ENCODE assay signal across 9 mouse cellular contexts in genomic region chr8:71543755-71544154, GRCm38 (mm10). TPM values are rescaled to one million over a fixed set of nuclear protein-coding genes. Genes with fewer than 3 reads are reported as not detected.
DNase-seq lines count a peak whose midpoint lies in the region; ATAC-seq and TF ChIP-seq lines count a peak whose summit lies in the region.
"Had no signal": no experiment of that assay in that cellular context is flagged by ENCODE, and none has a peak within 500 bp of the region (broad histone marks: within the 10 kb centered on the region; RNA-seq: fewer than 3 reads in every experiment).

No protein-coding gene starts in this region.

- no peaks in the 10 kb centered on the region for H3K36me3 ChIP-seq in heart, adult 2 months (ENCODE audit: control insufficient read depth, insufficient read depth, low read length)
- H3K36me3 ChIP-seq in ES-E14 (ENCODE audit: control insufficient read depth, insufficient read depth, low read length, poor library complexity, severe bottlenecking), result peaks cover 16% of the 10 kb centered on the region; the same call in 1 of the 2 replicates
- H3K36me3 ChIP-seq in hindbrain, embryonic 11.5 days (ENCODE audit: control insufficient read depth, insufficient read depth, low read length), result 0 out of 2 replicates have a peak, but pooled peaks cover 6% of the 10 kb centered on the region
- H3K36me3 ChIP-seq in midbrain, embryonic 11.5 days (ENCODE audit: control insufficient read depth, insufficient read depth, low read length), result peaks cover 3% of the 10 kb centered on the region; the same call in 1 of the 2 replicates

- TF ChIP-seq POLR2A in heart, adult 2 months (IDR thresholded peaks at IDR 0.05; ENCODE audit: insufficient read depth, low read depth, low read length), result no peak

- peak overlapping the region; percentile 88 for H3K4me2 ChIP-seq in hindbrain, embryonic 11.5 days (replicated peaks; ENCODE audit: low read depth, low read length)
- peak overlapping the region; percentile 58 for H3K4me2 ChIP-seq in midbrain, embryonic 11.5 days

- no peak overlapping the region for H3K27ac ChIP-seq in heart, adult 2 months
- no peak overlapping the region for H3K27ac ChIP-seq in ES-E14 (ENCODE audit: insufficient read depth, low read depth, low read length, poor library complexity, severe bottlenecking)
- H3K27ac ChIP-seq in hindbrain, embryonic 11.5 days (ENCODE audit: low read depth, low read length), result no peak overlapping the region
- no peak overlapping the region for H3K27ac ChIP-seq in midbrain, embryonic 11.5 days (ENCODE audit: low read depth, low read length)

- ATAC-seq in hindbrain, embryonic 11.5 days (ENCODE audit: low FRiP score), result no peak
- ATAC-seq in midbrain, embryonic 11.5 days (ENCODE audit: low FRiP score), result no peak

- peaks cover 4% of the 10 kb centered on the region for H3K4me1 ChIP-seq in heart, adult 2 months (ENCODE audit: control insufficient read depth, insufficient read depth, low read length)
- H3K4me1 ChIP-seq in ES-E14 (ENCODE audit: control insufficient read depth in 2 of 2, insufficient read depth in 2 of 2, low read length in 2 of 2, poor library complexity in 1 of 2), result peaks cover 2 to 3% of the 10 kb centered on the region in 2 experiments; a peak in 1 of 4 replicates
- 0 out of 2 replicates have a peak, but pooled peaks cover 2% of the 10 kb centered on the region for H3K4me1 ChIP-seq in hindbrain, embryonic 11.5 days (replicated peaks; ENCODE audit: control insufficient read depth, insufficient read depth, low read length)
- peaks cover 3% of the 10 kb centered on the region; the same call in 1 of the 2 replicates for H3K4me1 ChIP-seq in midbrain, embryonic 11.5 days (ENCODE audit: control insufficient read depth, insufficient read depth, low read length)

- WGBS in heart, adult 2 months, result 82% methylated on average over 9 of the region's 9 CpGs
- WGBS in hindbrain, embryonic 11.5 days, result 94% methylated on average over 9 of the region's 9 CpGs
- WGBS in midbrain, embryonic 11.5 days, result 94% methylated on average over 9 of the region's 9 CpGs

- no peaks in the 10 kb centered on the region for H3K9me3 ChIP-seq in ES-E14 (ENCODE audit: control insufficient read depth, insufficient read depth, low read depth, low read length)
- H3K9me3 ChIP-seq in hindbrain, embryonic 11.5 days (ENCODE audit: control insufficient read depth, low read length), result no peaks in the 10 kb centered on the region
- H3K9me3 ChIP-seq in midbrain, embryonic 11.5 days (ENCODE audit: control insufficient read depth, low read length), result no peaks in the 10 kb centered on the region

- H3K79me2 ChIP-seq in heart, adult 2 months (replicated peaks; ENCODE audit: control insufficient read depth, insufficient read depth, low read length), result no peaks in the 10 kb centered on the region

- TF ChIP-seq EP300 in heart, adult 2 months (IDR thresholded peaks at IDR 0.05; ENCODE audit: insufficient read depth, low read depth, low read length), result no peak

- H3K4me3 ChIP-seq in heart, adult 2 months, result peak overlapping the region; percentile 85
- H3K4me3 ChIP-seq in ES-E14 (ENCODE audit: insufficient read depth in 1 of 2, low read depth in 1 of 2, low read length in 2 of 2, poor library complexity in 1 of 2, severe bottlenecking in 1 of 2), result peak overlapping the region; percentile 80 to 90; a peak in 3 of 4 replicates
- peak overlapping the region; percentile 71; the same call in 1 of the 2 replicates for H3K4me3 ChIP-seq in hindbrain, embryonic 11.5 days (ENCODE audit: low read depth, low read length)
- no peak overlapping the region; the same call in 1 of the 2 replicates for H3K4me3 ChIP-seq in midbrain, embryonic 11.5 days (ENCODE audit: low read depth, low read length)

- H3K9ac ChIP-seq in heart, adult 2 months (ENCODE audit: low read depth, low read length), result no peak overlapping the region
- H3K9ac ChIP-seq in ES-E14 (ENCODE audit: insufficient read depth, low read depth, low read length, poor library complexity, severe bottlenecking), result peak overlapping the region; percentile 74
- no peak overlapping the region; the same call in 1 of the 2 replicates for H3K9ac ChIP-seq in hindbrain, embryonic 11.5 days (ENCODE audit: low read depth, low read length)
- H3K9ac ChIP-seq in midbrain, embryonic 11.5 days (ENCODE audit: low read length), result no peak overlapping the region

- intact Hi-C loops in heart, adult 2 months (cut with DNase I), result no loop called here

- TF ChIP-seq CTCF in heart, adult 2 months (IDR thresholded peaks at IDR 0.05), result no peak

- no peak for DNase-seq in heart, adult 2 months
- no peak for DNase-seq in heart, adult 8-10 months (ENCODE audit: low spot score)
- DNase-seq in ES-E14 (ENCODE audit: low read depth, low spot score) (no peak), adipocyte (ENCODE audit: low spot score) (no peak)
- DNase-seq in hindbrain, embryonic 11.5 days (ENCODE audit: low spot score), result no peak
- DNase-seq in midbrain, embryonic 11.5 days (ENCODE audit: low spot score, missing footprints), result no peak
- DNase-seq in thymus, adult 18-20 months, result no peak
- DNase-seq in spleen, adult 12 weeks (ENCODE audit: low spot score), result no peak
- DNase-seq: cerebellum, postnatal 10 days had no signal

- in situ Hi-C loops in ES-E14 (cut with MboI; ENCODE audit: low sequenced_read_pairs in 2 of 2, unreplicated experiment in 2 of 2), result no loop called here

- no peaks in the 10 kb centered on the region for H3K27me3 ChIP-seq in heart, adult 2 months (ENCODE audit: control insufficient read depth, insufficient read depth, low read length)
- H3K27me3 ChIP-seq in hindbrain, embryonic 11.5 days (ENCODE audit: control insufficient read depth, insufficient read depth, low read length), result no peaks in the 10 kb centered on the region
- no peaks in the 10 kb centered on the region for H3K27me3 ChIP-seq in midbrain, embryonic 11.5 days (ENCODE audit: control insufficient read depth, insufficient read depth, low read length)

TF ChIP-seq in ES-E14, 5 proteins besides CTCF, POLR2A, EP300 and RAD21:
- TF ChIP-seq CHD2 (IDR thresholded peaks at IDR 0.05; ENCODE audit: low read depth, low read length) (no peak), ZC3H11A (IDR thresholded peaks at IDR 0.05; ENCODE audit: borderline replicate concordance, low read depth, low read length) (no peak), HCFC1 (IDR thresholded peaks at IDR 0.05; ENCODE audit: borderline replicate concordance, insufficient read depth, low read length) (no peak), ZNF384 (IDR thresholded peaks at IDR 0.05; ENCODE audit: low read depth, low read length) (no peak), MAFK (IDR thresholded peaks at IDR 0.05; ENCODE audit: insufficient read depth, low read depth, low read length) (no peak)
TF ChIP-seq in ES-E14: peak in this region for 0.

RNA-seq across cellular contexts. Expression of gene Mvb12a, which starts 1.0 kb away (rescaled TPM):
- 10 to 100 TPM; 27.0 to 29.7 TPM for total RNA-seq in heart, adult 2 months (2021)
- polyA plus RNA-seq in heart, adult 2 months (2012; rRNA removed), result 51.6 and 53.7 TPM in 2 replicates
- total RNA-seq in heart, adult 8-10 months (2022), result 10 to 100 TPM; 28.8 to 31.5 (median 29.1) TPM
- total RNA-seq in ES-E14 (2012; rRNA removed), result 50.4 and 58.8 TPM in 2 replicates
- 54.3 and 61.1 TPM in 2 replicates for polyA plus RNA-seq in hindbrain, embryonic 11.5 days (2014; fragmentation: Nextera tagmentation; extraction: Ambion mirVana)
- polyA plus RNA-seq in midbrain, embryonic 11.5 days (2014; fragmentation: Nextera tagmentation; extraction: Ambion mirVana), result 50.7 and 51.0 TPM in 2 replicates

RNA-seq across cellular contexts. Expression of gene Bst2, which starts 6.5 kb away (rescaled TPM):
- total RNA-seq in heart, adult 2 months (2021), result 10 to 100 TPM; 17.4 to 18.1 TPM
- polyA plus RNA-seq in heart, adult 2 months (2012; rRNA removed), result 69.8 and 85.9 TPM in 2 replicates
- 10 to 100 TPM; 13.5 to 18.7 (median 14.2) TPM for total RNA-seq in heart, adult 8-10 months (2022)
- total RNA-seq in ES-E14 (2012; rRNA removed), result 135 and 207 TPM in 2 replicates
- polyA plus RNA-seq in hindbrain, embryonic 11.5 days (2014; fragmentation: Nextera tagmentation; extraction: Ambion mirVana), result 2.2 and 5.7 TPM in 2 replicates
- polyA plus RNA-seq in midbrain, embryonic 11.5 days (2014; fragmentation: Nextera tagmentation; extraction: Ambion mirVana), result 5.0 and 6.1 TPM in 2 replicates

RNA-seq across cellular contexts. Expression of gene Tmem221, which starts 14.9 kb away (rescaled TPM):
- under 1 TPM in 1 of 2 experiments, not detected in 1; 0.16 TPM for total RNA-seq in heart, adult 2 months (2021)
- polyA plus RNA-seq in heart, adult 2 months (2012; rRNA removed), result 0.29 and 0.51 TPM in 2 replicates
- total RNA-seq in heart, adult 8-10 months (2022), result under 1 TPM in 2 of 4 experiments, not detected in 2; 0.16 to 0.25 TPM
- total RNA-seq in ES-E14 (2012; rRNA removed), result 0.18 and 0.58 TPM in 2 replicates
- polyA plus RNA-seq in hindbrain, embryonic 11.5 days (2014; fragmentation: Nextera tagmentation; extraction: Ambion mirVana), result 0.28 and 0.47 TPM in 2 replicates
- polyA plus RNA-seq in midbrain, embryonic 11.5 days (2014; fragmentation: Nextera tagmentation; extraction: Ambion mirVana), result 0.12 and 0.14 TPM in 2 replicates

RNA-seq across cellular contexts. Expression of gene Ccdc194, which starts 18.2 kb away (rescaled TPM):
- total RNA-seq in heart, adult 2 months (2021), result not detected
- 0.10 and 0.23 TPM in 2 replicates for polyA plus RNA-seq in heart, adult 2 months (2012; rRNA removed)
- not detected for total RNA-seq in heart, adult 8-10 months (2022)
- 2.4 and 2.6 TPM in 2 replicates for total RNA-seq in ES-E14 (2012; rRNA removed)
- 0.51 and 0.71 TPM in 2 replicates for polyA plus RNA-seq in hindbrain, embryonic 11.5 days (2014; fragmentation: Nextera tagmentation; extraction: Ambion mirVana)
- polyA plus RNA-seq in midbrain, embryonic 11.5 days (2014; fragmentation: Nextera tagmentation; extraction: Ambion mirVana), result 0.40 and 0.72 TPM in 2 replicates

RNA-seq across cellular contexts. Expression of gene Nxnl1, which starts 22.6 kb away (rescaled TPM):
- under 1 TPM; 0.14 to 0.18 TPM for total RNA-seq in heart, adult 2 months (2021)
- polyA plus RNA-seq in heart, adult 2 months (2012; rRNA removed), result 0.12 TPM in 1 of 2 replicates, not detected in the other
- under 1 TPM in 2 of 4 experiments, not detected in 2; 0.14 to 0.19 TPM for total RNA-seq in heart, adult 8-10 months (2022)
- not detected in 2 replicates for total RNA-seq in ES-E14 (2012; rRNA removed)
- polyA plus RNA-seq in hindbrain, embryonic 11.5 days (2014; fragmentation: Nextera tagmentation; extraction: Ambion mirVana), result not detected in 2 replicates
- not detected in 2 replicates for polyA plus RNA-seq in midbrain, embryonic 11.5 days (2014; fragmentation: Nextera tagmentation; extraction: Ambion mirVana)
